ENCODE assay signal across 9 mouse cellular contexts in genomic region chr7:79505876-79506530, GRCm38 (mm10). TPM values are rescaled to one million over a fixed set of nuclear protein-coding genes. Genes with fewer than 3 reads are reported as not detected.
A peak's percentile ranks its signal among the peaks of the same experiment; 100 is the strongest.
DNase-seq lines count a peak whose midpoint lies in the region; ATAC-seq and TF ChIP-seq lines count a peak whose summit lies in the region.
"Had no signal": no experiment of that assay in that cellular context is flagged by ENCODE, and none has a peak within 500 bp of the region (broad histone marks: within the 10 kb centered on the region; RNA-seq: fewer than 3 reads in every experiment).

No protein-coding gene starts in this region.

- H3K36me3 ChIP-seq in stomach, embryonic 15.5 days: no peaks in the 10 kb centered on the region
- H3K36me3 ChIP-seq in stomach, postnatal 0 days (ENCODE audit: control insufficient read depth, insufficient read depth, low read length): no peaks in the 10 kb centered on the region
- H3K36me3 ChIP-seq in embryonic facial prominence, embryonic 14.5 days (ENCODE audit: control insufficient read depth, insufficient read depth, low read length): no peaks in the 10 kb centered on the region
- no peaks in the 10 kb centered on the region for H3K36me3 ChIP-seq in limb, embryonic 11.5 days (ENCODE audit: control insufficient read depth, insufficient read depth, low read length)
- H3K36me3 ChIP-seq: G1E had no signal

- H3K4me3 ChIP-seq in stomach, embryonic 15.5 days (replicated peaks): 0 out of 2 replicates have a peak overlapping the region, but pooled peaks have one; percentile 6
- H3K4me3 ChIP-seq in stomach, postnatal 0 days (ENCODE audit: low read depth, low read length): no peak overlapping the region
- no peak overlapping the region for H3K4me3 ChIP-seq in embryonic facial prominence, embryonic 14.5 days (ENCODE audit: low read depth, low read length)
- H3K4me3 ChIP-seq in limb, embryonic 11.5 days (ENCODE audit: low read depth, low read length): 0 out of 2 replicates have a peak overlapping the region, but pooled peaks have one; percentile 5

- WGBS in stomach, embryonic 15.5 days: 1% methylated on average over 28 of the region's 28 CpGs
- WGBS in stomach, postnatal 0 days: 3% methylated on average over 28 of the region's 28 CpGs
- 1% methylated on average over 28 of the region's 28 CpGs for WGBS in embryonic facial prominence, embryonic 14.5 days
- WGBS in limb, embryonic 11.5 days: under 1% methylated on average over 28 of the region's 28 CpGs

- peaks cover 18% of the 10 kb centered on the region for H3K4me1 ChIP-seq in stomach, embryonic 15.5 days
- H3K4me1 ChIP-seq in stomach, postnatal 0 days (replicated peaks; ENCODE audit: control insufficient read depth, insufficient read depth): no peaks in the 10 kb centered on the region
- peaks cover 8% of the 10 kb centered on the region; the same call in 1 of the 2 replicates for H3K4me1 ChIP-seq in embryonic facial prominence, embryonic 14.5 days (ENCODE audit: control insufficient read depth, insufficient read depth, low read length)
- peaks cover 6% of the 10 kb centered on the region; the same call in 1 of the 2 replicates for H3K4me1 ChIP-seq in limb, embryonic 11.5 days (ENCODE audit: control insufficient read depth, insufficient read depth, low read length)

- H3K4me2 ChIP-seq in stomach, embryonic 15.5 days: no peak overlapping the region
- no peak overlapping the region for H3K4me2 ChIP-seq in stomach, postnatal 0 days (replicated peaks; ENCODE audit: low read depth)
- H3K4me2 ChIP-seq in embryonic facial prominence, embryonic 14.5 days (ENCODE audit: low read depth, low read length): peak overlapping the region; percentile 6; the same call in 1 of the 2 replicates
- H3K4me2 ChIP-seq in limb, embryonic 11.5 days (ENCODE audit: low read depth, severe bottlenecking): no peak overlapping the region

- H3K27ac ChIP-seq in stomach, embryonic 15.5 days: no peak overlapping the region
- no peak overlapping the region for H3K27ac ChIP-seq in stomach, postnatal 0 days (replicated peaks)
- no peak overlapping the region for H3K27ac ChIP-seq in embryonic facial prominence, embryonic 14.5 days (replicated peaks; ENCODE audit: low read depth, low read length)
- H3K27ac ChIP-seq in limb, embryonic 11.5 days (replicated peaks; ENCODE audit: low read depth, low read length): no peak overlapping the region

- H3K9me3 ChIP-seq in stomach, embryonic 15.5 days: no peaks in the 10 kb centered on the region
- H3K9me3 ChIP-seq in stomach, postnatal 0 days (ENCODE audit: control insufficient read depth, low read length): no peaks in the 10 kb centered on the region
- H3K9me3 ChIP-seq in embryonic facial prominence, embryonic 14.5 days (ENCODE audit: control insufficient read depth, low read length): no peaks in the 10 kb centered on the region
- H3K9me3 ChIP-seq in limb, embryonic 11.5 days (ENCODE audit: control insufficient read depth, low read length): no peaks in the 10 kb centered on the region
- H3K9me3 ChIP-seq: G1E had no signal

- TF ChIP-seq EP300 in stomach, postnatal 0 days (optimal IDR thresholded peaks at IDR 0.05): no peak

- ATAC-seq in stomach, embryonic 15.5 days (ENCODE audit: insufficient read depth, low FRiP score, low read depth): no peak
- ATAC-seq in stomach, postnatal 0 days (ENCODE audit: low FRiP score, low TSS enrichment): no peak
- ATAC-seq in embryonic facial prominence, embryonic 14.5 days (ENCODE audit: low read depth): peak; percentile 31; the same call in 1 of the 2 replicates
- no peak for ATAC-seq in limb, embryonic 11.5 days (ENCODE audit: insufficient number of reproducible peaks, low FRiP score, low TSS enrichment, low read depth)
- ATAC-seq in erythroblast, adult 5-6 weeks (replicated peaks; ENCODE audit: low FRiP score, poor library complexity, severe bottlenecking): no peak

- peaks cover 98% of the 10 kb centered on the region for H3K27me3 ChIP-seq in stomach, embryonic 15.5 days (replicated peaks)
- H3K27me3 ChIP-seq in stomach, postnatal 0 days (ENCODE audit: control insufficient read depth, insufficient read depth, low read length): peaks cover 47% of the 10 kb centered on the region
- H3K27me3 ChIP-seq in embryonic facial prominence, embryonic 14.5 days (replicated peaks; ENCODE audit: control insufficient read depth, insufficient read depth, low read length): peaks cover 100% of the 10 kb centered on the region
- peaks cover 100% of the 10 kb centered on the region for H3K27me3 ChIP-seq in limb, embryonic 11.5 days (ENCODE audit: control insufficient read depth, insufficient read depth, low read length)

- DNase-seq in stomach, postnatal 0 days (ENCODE audit: low spot score): no peak
- DNase-seq in embryonic facial prominence, embryonic 14.5 days (ENCODE audit: low spot score): no peak
- no peak for DNase-seq in limb, embryonic 11.5 days (ENCODE audit: low spot score)
- DNase-seq in kidney, adult 9 months: no peak
- DNase-seq in urinary bladder, postnatal 4 days (ENCODE audit: low spot score in 2 of 2): no peak
- no peak for DNase-seq in kidney, postnatal 25 days

- H3K9ac ChIP-seq in stomach, embryonic 15.5 days: no peak overlapping the region
- no peak overlapping the region for H3K9ac ChIP-seq in stomach, postnatal 0 days (ENCODE audit: low read length)
- no peak overlapping the region for H3K9ac ChIP-seq in embryonic facial prominence, embryonic 14.5 days (ENCODE audit: low read depth, low read length)
- no peak overlapping the region for H3K9ac ChIP-seq in limb, embryonic 11.5 days (ENCODE audit: low read length)

- TF ChIP-seq CTCF in stomach, postnatal 0 days (IDR thresholded peaks at IDR 0.05; ENCODE audit: low read depth): no peak

RNA-seq across cellular contexts. Expression of gene Polg, which starts 39.8 kb away (rescaled TPM):
- polyA plus RNA-seq in stomach, embryonic 15.5 days (2015; fragmentation: Nextera tagmentation; extraction: Ambion mirVana): 32.9 and 36.4 TPM in 2 replicates
- 13.9 and 18.5 TPM in 2 replicates for polyA plus RNA-seq in stomach, postnatal 0 days (2015; fragmentation: Nextera tagmentation; extraction: Ambion mirVana)
- 33.3 and 38.7 TPM in 2 replicates for polyA plus RNA-seq in embryonic facial prominence, embryonic 14.5 days (2014; fragmentation: Nextera tagmentation; extraction: Ambion mirVana)
- 32.1 and 36.6 TPM in 2 replicates for polyA plus RNA-seq in limb, embryonic 11.5 days (2014; fragmentation: Nextera tagmentation; extraction: Ambion mirVana)
- total RNA-seq in erythroblast, adult 5-6 weeks (2015; ENCODE audit: low replicate concordance): 5.2 and 18.4 TPM in 2 replicates
- total RNA-seq in erythroblast, adult 5-6 weeks (2017; ENCODE audit: low replicate concordance): 26.6 and 27.6 TPM in 2 replicates

Comparison
In these comparisons a context has a peak if more than half of its experiments do, and no peak if none do; other contexts are left out.
1. H3K4me3 ChIP-seq: peak in stomach, embryonic 15.5 days (single experiment) and limb, embryonic 11.5 days (single experiment); none in stomach, postnatal 0 days (single experiment) and embryonic facial prominence, embryonic 14.5 days (single experiment).